Mouse (Mus musculus): ENCODE results near the gene Runx2.

- no peak for TF ChIP-seq CTCF (IDR thresholded peaks at IDR 0.05; ENCODE audit: insufficient read depth, low read depth, low read length)
- TF ChIP-seq POLR2A (IDR thresholded peaks at IDR 0.05; ENCODE audit: insufficient read depth, low read depth, low read length): no peak
Observed at GRCm38 (mm10) chr17:44554941-44555340, 259.7 kb downstream of the Runx2 start.

Measured in olfactory bulb, adult 2 months (tissue).